Mouse (Mus musculus) heart, adult 18-20 months (tissue): ENCODE data around the gene Akap8. TPM values are rescaled to one million over a fixed set of nuclear protein-coding genes. Genes with fewer than 3 reads are reported as not detected.

ENCODE experiments used
- DNase-seq, 2 experiments: peaks; one replicate each; pipeline ENCODE4 v3.0.0; 2021 to 2022; ENCODE audit warnings: mixed read lengths in 1 of 2
- long read RNA-seq, 2 experiments: library from polyadenylated mRNA; stranded (forward); transcript quantifications; one replicate each; pipeline ENCODE4 v2.0.0; 2021
- total RNA-seq, 2 experiments: library from RNA; stranded (reverse); gene quantifications; 2 replicates each; pipeline ENCODE4 v1.2.3; 2021

The Akap8 gene
- total RNA-seq = 10 to 100 TPM; 40.2 to 44.3 TPM
- long read RNA-seq, experiment 1, transcript Akap8-201 (14 exons, 3,731 nt) = major isoform, 5 of 12 reads
- long read RNA-seq, experiment 1, partial matches to known transcripts = 1 of 12 reads
- long read RNA-seq, experiment 1, other reads (novel, unspliced or antisense) = 4 of 12 reads
- long read RNA-seq, experiment 2, transcript Akap8-201 (14 exons, 3,731 nt) = major isoform, 6 of 7 reads
- long read RNA-seq, experiment 2, partial matches to known transcripts = 0 of 7 reads
- long read RNA-seq, experiment 2, other reads (novel, unspliced or antisense) = 1 of 7 reads

DNA sequence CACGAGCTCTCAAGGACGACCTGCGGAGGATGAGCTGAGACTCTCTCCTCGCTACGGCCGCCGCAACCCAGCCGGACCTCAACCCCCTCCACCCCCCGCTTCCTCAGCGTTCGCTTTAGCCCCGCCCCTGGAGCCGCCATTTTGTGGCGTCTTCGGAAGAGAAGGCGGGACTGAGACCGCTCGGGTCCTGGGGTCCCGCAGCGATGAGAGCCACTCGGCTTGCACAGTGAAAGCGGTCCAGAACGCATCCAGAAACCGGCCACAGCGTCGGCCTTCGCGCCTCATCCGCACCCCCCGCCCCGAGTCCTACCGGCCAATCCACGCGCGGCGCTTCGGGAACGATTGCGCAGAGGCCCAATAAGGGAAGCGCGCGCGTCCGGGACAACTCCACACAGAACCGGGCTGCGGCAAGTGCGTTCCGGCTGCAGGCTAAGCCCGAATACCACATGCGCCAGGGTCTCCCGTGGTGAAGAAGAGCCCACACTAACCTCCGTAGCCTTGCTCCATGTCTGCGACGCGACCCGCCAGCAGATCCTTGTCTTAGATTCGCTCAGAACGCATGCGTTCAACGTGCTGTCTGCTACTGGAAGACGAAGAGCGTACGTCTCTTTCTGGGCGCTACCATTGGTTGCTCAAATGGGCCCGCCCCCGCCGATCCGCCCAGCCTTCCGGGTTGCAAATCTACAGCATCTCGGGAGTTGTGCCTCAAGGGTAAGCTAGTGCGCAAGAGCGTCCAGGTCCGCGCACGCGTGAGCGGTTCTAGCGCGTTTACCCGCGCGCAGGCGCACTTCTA is at the start of gene Akap8:
Akap8 (minus strand) TSS at position 642 of the 793 bp plus-strand sequence.
- peak; percentile 98 to 99 for DNase-seq

DNA sequence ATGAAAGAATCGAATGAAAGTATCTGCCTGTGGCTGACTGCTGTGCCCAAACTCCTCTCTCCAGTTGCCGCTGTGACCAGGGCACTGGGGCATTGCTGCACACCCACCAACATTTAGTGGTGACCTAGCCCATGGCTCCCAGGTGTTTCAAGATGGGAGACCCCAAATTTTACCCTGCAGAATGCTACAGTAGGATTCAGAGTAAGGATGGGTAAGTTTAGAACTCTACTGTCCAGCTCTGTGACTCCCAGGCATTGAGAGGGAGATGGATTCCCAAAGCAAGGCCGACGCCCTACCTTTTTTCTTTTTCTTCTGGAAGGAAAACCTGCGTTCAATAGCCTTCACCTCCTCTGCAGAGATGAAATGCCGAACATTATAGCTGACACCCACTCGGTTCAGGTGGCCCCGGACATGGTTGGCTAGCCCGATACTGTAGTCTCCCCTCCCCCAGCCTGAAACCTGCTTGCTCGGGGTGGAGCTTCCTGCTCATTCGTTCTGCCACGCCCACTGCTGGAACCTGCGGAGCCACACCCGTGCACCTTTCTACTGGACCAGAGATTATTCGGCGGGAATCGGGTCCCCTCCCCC is 48.0 kb upstream of the Akap8 start:
- DNase-seq = no peak

DNA sequence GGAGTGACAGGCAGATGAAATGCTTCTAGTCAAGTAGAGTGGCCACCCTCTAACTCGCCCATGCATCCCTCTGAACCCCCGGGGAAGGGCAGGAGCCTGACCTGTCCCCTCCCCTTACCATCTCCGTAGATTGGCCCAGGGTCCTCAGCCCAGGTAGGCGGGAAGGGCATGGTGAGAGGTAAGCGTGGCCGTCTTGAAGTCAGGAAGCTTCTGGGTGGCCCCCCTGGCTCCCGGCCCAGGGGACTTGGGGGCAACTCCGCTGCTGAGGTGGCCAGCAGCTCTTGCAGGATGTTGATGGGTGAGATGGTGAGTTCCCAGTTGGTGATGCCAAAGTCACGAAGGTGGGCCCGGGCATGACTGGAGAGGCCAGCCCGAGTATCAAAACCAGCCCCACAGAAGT is 46.7 kb upstream of the Akap8 start:
- no peak for DNase-seq

DNA sequence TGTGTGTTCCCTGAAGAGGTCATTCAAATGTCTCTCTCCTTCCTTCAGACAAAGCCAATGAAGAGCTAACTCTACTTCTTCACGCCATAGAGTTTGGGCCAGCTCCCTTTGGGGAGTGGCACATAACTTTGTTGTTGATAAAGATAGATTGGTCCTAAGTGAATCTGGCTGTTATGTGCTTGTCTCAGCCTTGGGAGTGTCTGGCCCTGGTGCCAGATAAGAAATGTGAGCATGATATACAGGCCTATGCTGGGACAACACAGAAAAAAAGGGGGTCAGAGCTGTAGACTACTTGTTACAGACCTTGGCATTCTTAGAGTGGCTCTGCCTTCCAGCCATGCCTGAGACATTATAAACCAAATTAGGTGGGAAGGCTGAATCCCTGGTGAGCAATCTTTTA is 44.3 kb upstream of the Akap8 start:
- DNase-seq = no peak

DNA sequence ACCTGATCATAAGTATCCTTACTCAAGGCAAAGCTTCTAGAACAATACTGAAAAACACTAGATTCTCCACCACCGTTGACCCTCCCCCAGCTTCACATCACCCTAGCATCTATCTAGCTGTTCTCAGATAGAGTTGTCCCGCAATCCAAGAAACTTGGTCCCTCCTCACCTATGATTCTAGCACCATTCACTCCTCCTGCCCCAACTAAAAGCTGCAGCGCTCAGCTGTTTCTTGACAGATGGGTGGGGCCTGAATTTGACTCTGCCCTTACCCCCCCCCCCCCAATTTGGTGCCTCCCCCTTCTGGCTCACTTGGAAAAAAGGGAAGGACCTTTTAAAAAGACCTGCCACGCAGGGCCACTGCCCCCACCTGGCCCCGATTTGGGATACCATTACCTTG is 43.8 kb upstream of the Akap8 start:
- no peak for DNase-seq

DNA sequence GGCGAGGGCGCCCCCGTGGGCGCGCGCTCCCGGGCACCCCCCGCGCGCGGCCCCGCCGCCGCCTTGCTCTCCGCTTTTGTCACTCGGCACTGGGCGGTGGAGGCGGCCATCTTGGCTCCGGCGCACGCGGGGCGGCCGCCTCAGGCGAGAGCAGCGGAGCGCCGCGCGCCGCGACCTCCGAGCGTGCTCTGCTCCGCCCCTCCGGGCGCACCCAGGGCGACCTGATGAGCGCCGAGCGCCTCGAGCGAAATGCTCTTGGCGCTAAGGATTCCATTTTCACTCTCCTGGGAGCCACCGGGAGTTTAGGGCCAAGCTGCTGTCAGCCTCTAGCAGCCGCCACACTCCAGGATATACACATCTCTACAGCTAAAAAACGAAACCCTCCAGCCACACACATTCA is 43.3 kb upstream of the Akap8 start:
- DNase-seq = peak; percentile 94 to 95

DNA sequence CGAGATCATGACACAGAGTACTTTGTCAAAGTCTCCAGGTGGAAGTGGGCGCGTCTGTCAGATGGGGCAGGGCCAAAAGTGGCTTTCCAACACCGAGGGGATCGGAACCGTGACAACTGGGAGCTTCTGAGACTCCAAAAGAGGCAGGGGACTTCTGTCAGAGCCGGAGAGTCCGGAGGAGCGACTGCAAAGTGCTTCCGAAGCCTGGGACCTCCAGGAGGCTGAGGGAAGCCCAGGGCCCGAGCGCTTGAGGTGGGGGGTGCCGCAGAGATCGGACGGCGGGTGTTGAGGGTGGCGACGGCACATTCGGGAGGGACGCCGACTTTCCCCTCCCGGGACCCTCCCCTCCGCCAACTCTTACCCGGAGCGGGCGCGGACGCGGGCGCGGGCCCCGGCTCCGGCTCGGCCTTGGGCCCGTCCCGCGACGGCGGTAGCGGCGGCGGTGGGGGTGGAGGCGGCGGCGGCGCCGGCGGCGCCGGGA is 42.8 kb upstream of the Akap8 start:
- peak in 1 of 2 experiments; percentile 22 for DNase-seq

DNA sequence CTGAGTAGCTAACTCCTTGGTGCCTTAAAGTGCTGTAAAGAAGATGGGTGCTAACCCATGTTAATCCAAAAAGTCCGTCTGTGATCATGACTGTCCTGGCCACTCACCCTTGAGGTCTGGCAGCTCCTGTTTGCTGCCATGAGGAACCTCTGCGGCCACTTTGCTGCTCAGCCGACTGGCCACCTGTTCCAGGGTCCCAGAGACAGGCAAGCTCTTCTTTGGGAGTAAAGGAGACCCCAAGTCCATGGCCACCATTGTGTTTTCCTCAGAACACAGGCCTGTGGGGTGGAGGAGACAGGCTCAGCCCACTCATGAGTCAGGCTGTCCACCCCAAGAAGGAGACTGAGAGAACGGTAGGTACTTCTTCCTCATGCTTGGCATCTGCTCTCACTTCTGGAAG is 41.6 kb upstream of the Akap8 start:
- no peak for DNase-seq

DNA sequence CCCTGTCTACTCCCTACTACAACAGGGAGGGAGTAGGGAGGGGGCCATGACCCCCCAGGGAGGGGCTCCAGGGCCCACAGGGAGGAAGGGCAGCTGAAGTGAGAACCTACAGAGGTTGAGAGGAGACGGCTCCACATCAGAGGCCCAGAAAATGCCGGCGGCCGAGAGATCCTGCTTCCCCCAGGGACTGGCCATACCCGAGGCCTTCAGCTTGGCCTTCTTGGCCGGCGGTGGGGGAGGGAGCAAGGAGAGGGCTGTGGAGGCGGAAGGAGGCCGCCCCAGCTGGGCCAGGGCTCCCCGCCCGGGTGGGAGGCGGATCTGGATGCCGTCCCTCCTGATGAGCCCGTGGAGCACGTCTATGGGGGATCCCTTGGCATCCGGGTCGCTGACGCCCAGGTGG is 38.9 kb upstream of the Akap8 start:
- no peak for DNase-seq

DNA sequence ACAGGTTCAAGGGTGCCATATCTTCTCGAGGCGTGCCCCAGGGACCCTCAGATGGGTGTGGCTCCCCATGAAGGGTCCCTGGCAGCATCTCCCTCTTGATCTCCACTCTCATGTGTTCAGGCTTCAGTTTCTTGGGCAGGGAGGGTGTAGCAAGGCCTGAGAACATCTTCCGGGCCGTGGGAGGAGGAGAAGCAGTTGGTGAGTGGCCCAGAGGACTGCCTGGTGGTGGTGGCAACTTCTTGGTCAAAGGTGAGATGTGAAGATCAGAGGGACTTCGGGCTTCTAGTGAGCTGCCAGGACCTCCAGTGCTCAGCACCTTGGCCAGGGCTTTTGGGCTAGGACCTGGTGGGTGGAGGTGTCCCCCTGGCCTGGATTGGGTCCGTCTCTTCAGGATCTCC is 37.9 kb upstream of the Akap8 start:
- DNase-seq = no peak

DNA sequence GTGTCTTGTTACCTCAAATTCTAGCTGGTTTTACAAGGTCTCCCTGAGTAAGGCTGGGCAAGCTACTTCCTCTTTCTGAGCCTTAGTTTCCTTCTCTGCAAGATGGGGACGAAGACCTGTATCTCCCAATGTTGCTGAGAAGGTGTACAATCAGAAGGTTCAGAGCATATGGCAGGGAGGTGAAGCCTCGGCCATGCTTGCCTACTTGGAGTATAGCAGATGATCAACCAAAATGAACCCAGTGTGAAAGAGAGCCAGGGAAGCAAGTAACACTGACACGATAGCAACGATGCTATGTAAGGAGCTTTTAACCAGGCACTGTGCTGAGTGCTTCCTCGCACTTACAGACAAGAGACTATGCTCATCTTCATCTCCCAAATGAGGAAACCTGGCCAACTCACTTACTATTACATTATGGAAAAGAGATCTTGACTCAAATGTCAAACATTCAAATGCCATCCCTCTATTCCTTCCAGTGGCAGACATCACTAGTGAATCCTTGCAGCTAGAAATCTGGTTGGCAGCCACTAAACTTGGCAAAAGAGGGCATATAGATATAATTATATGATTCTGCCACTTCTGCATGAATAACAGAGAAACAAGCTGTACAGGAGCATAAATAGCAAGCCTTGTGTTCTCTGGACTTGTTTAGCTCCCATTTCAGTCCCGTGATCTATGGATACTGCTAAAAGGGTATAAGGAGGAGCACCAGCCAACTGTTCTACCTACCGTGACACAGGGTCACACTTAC is 37.3 kb upstream of the Akap8 start:
- DNase-seq = no peak

DNA sequence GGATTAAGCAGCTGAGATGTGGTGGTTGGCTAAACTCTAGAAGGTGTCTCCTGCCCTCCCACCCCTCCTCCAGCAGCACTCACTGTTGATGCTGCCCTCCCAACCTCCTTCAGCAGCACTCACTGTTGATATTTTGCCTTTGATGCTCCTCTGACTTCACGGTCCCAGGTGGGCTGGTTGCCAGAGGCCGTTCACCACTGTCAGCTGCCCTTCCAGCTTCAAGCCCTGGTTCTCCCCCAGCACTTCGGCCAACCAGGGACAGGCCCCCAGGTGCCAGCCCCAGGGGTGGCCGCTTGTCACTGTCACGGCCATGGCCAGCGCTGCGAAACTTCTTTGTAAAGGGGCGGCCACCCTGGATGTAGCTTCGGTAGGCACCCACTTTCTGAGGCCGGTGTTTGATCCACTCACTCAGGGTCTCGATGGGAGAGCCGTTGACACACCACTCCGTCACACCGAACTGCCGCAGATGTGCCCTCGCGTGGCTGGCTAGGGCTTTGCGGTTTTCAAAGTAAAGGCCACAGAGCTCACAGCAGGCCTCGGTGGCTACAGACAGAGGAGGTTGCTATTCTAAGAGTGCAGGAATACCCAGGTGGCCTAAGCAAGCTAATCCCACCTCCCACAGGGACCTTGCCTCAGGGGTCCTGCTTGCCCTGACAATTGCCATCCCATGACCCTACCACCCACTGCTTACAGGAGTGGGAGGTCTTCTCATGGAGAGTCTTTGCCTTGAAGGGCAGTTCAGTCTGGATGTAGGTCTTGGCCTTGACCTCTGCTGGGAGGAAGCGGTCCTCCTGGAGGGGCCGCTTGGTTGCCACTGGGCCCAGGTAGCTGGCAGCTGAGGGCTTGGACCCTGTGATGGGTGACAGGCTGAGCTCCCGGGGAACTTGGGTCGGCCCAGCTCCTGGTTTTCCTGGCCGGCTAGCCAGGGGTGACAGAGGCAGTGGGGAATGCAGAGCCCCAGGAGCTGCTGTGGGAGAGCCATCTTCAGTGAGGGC is 36.0 kb upstream of the Akap8 start:
- no peak for DNase-seq

DNA sequence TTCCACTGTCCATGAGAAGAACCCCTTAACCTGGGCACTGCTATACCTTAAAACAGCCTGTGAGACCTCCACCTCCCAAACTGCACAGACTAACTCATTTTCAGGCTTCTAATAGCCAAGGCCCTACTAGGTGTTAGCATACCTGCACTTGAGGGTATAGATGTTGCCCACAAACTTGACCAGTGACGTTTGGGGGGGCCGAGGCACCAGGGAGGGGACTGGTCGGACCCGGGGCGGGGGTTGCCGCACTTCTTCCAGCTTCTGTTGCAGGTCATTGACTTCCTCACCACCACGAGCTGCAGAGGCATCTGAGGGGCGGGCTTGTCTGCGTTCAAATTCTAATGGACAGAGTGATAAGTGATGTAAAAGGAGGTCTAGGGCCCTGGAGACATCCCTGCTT is 35.2 kb upstream of the Akap8 start:
- DNase-seq = no peak

DNA sequence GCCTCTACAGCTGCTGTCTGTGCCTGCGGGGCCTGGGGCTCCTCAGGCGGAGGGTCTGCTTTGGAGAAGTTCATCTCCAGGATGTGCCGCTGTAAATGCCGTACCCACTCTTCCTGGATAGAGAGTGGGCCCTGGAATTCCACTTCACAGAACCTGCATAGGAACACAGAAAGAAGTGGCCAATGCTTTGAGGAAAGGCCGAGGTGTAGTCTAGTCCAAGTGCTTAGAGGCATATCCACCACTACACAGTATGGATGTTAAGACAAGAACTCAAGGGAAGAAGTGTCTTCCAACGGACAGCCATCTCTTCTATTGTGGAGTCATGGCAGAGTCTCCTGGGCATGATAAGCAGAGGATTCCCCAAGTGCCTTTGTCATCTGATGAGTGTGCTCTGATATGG is 34.0 kb upstream of the Akap8 start:
- no peak for DNase-seq

DNA sequence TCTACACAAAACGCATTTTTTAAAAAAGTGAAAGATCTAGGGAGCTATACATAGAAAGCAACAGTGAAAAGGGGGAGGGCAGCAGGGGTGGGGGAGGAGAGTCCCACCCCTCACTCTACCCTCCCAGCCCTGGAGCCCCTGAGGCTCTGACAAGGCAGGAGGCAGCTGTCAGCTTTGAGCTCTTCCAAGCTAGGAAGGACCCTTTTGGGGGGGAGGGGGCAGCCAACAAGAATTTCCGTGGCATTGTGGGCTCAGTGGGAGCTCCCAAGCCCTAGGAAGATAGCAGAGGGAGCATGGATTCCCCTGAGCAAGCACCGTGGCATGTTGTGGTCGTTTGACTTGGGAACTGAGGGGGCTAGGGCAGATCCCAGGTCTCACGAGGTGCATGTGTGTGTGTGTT is 33.2 kb upstream of the Akap8 start:
- DNase-seq = no peak

DNA sequence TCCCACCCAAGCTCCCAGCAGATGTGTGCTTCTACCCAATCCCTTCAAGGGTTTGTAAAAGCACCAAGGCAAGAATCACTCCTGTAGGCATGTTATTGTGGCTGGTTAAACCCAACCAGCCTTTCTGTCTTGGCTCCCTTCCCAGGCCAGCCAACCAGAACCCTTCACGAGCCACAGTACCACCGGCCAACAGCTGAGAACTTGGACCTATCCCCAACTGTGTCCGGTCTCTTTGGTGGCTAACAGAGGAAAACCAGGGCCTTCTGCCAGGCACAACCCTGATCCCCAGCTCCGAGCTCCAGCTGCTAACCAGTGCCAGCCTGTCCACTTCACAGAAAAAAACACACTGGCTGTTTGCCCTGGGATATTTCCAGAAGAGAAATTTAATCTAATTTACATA is 32.7 kb upstream of the Akap8 start:
- peak; percentile 77 to 86 for DNase-seq

DNA sequence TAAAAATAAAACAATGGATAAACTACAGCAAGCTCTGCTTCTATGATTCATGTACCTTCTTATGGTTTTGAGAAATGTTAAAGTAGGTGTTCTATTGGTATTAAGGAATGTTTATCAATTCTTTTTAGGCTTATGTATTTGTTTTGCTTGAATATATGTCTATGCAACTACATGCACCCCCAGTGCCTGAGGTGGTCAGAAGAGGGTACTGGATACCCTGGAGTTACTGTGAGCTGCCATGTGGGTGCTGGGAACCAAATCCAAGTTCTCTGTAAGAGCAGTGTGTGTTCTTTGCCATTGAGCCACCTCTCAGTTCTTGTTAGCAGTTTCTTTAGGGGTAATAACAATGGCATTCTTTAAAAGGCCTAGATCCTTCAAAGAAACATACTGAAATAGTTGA is 30.7 kb upstream of the Akap8 start:
- DNase-seq = no peak

DNA sequence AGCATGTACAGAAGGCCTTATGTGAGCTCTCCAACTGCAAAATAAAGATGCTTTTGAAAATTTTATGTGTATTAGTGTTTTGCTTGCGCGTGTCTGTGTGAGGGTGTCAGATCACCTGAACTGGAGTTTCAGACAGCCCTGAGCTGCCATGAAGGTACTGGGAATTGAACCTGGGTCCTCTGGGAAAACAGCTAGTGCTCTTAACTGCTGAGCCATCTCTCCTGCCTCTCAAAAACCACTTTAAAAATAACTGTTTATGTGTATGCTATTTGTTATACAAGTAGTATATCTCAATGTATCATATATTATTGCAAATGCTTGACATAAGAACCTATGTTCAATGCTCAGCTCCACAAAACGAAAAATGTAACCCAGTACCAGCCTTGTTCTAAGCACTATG is 30.2 kb upstream of the Akap8 start:
- DNase-seq = no peak

DNA sequence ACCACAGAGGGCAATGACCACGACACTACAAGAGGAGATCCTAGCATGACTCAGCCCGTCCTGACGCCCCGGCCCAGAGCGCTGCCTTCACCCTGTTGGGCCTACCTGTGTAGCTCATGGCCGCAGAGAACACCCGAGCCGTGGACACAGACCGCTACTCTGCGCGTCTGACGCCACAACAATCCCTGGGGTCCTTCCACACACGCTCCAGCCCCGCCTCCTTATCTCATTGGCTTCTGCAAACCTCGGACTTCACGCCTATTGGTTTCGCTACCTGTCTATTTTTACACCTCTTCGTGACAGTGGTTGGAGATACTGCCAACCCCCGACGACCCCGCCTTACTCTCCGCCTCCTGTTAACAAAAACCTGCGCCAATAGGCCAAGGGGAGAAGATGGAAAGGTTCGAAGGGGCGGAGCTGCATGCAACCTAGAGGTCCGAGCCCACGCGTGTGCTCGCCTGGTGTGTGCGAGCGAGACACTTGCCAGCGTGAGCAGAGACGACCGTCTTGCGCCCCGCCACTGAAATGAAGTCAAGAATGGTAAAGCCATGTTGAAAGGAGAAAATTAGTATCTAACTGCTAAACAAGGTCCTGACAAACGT is 29.4 kb upstream of the Akap8 start, which contains the start of gene Akap8l:
Akap8l (minus strand) TSS at position 226 of the 602 bp plus-strand sequence.
- peak; percentile 99 for DNase-seq

DNA sequence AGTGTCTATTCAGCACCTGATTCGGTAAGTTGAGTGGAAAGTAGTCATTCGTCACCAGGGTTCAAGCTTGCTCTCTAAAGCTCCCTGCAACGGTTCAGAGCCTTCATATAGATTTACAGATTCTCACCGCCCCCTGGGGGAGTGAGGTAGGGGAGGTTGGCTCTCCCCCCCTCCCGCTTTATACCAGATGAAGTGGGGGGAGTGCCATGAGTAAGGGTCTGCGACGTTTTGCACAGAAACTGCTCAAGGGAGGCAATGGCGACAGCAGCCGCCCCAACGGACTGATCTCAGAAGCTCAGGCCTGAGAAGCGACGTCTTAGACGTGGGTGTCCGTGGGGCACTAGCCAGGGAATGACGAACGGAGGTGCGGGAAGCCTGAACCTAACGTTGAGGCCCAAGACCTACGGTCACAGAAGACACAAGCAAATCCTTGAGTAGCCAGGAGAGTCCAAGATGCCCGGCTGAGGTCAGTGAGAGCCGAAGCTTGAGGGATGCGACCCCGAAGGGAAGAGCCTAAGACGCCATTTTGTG is 28.9 kb upstream of the Akap8 start:
- DNase-seq = no peak
